Mouse (Mus musculus) embryonic facial prominence, embryonic 11.5 days (tissue): Measurements from ENCODE around the gene Abhd15. TPM values are rescaled to one million over a fixed set of nuclear protein-coding genes. Genes with fewer than 3 reads are reported as not detected.
A peak's percentile ranks its signal among the peaks of the same experiment; 100 is the strongest.

Source experiments
- ATAC-seq: fragments of 200-750 bp; cut with Nextera tagmentation; replicated peaks from 2 replicates; pipeline ENCODE4 v1.8.0; 2017; ENCODE audit warnings: low read depth; ENCODE audit not compliant: insufficient number of reproducible peaks, low FRiP score, low TSS enrichment
- DNase-seq: peaks from one replicate; pipeline ENCODE4 v3.0.0-alpha.2; 2015; ENCODE audit warnings: low spot score
- H3K27ac ChIP-seq: fragments of 300-500 bp; sonication (generic); replicated peaks from 2 replicates; pipeline ENCODE4 v1.5.1; 2014; ENCODE audit warnings: mild to moderate bottlenecking, low read depth, low read length, control low read depth
- H3K27me3 ChIP-seq: fragments of 300-500 bp; sonication (generic); 2 replicates; pipeline ENCODE4 v1.6.1; 2014; ENCODE audit warnings: mild to moderate bottlenecking, low read length, moderate library complexity, mixed read lengths; ENCODE audit not compliant: control insufficient read depth, insufficient read depth
- H3K36me3 ChIP-seq: fragments of 300-500 bp; sonication (generic); replicated peaks from 2 replicates; pipeline ENCODE4 v1.6.1; 2014; ENCODE audit warnings: low read depth, mild to moderate bottlenecking, low read length, moderate library complexity, mixed read lengths; ENCODE audit not compliant: control insufficient read depth, insufficient read depth
- H3K4me1 ChIP-seq: fragments of 300-500 bp; sonication (generic); 2 replicates; pipeline ENCODE4 v1.6.1; 2014; ENCODE audit warnings: low read length, mixed read lengths; ENCODE audit not compliant: control insufficient read depth, insufficient read depth
- H3K4me2 ChIP-seq: fragments of 300-500 bp; sonication (generic); 2 replicates; pipeline ENCODE4 v1.6.1; 2014; ENCODE audit warnings: low read depth, mild to moderate bottlenecking, control low read depth, low read length, moderate library complexity
- H3K4me3 ChIP-seq: fragments of 300-500 bp; sonication (generic); 2 replicates; pipeline ENCODE4 v1.5.1; 2014; ENCODE audit warnings: low read depth, low read length, control low read depth
- H3K9ac ChIP-seq: fragments of 300-500 bp; sonication (generic); replicated peaks from 2 replicates; pipeline ENCODE4 v1.6.1; 2014; ENCODE audit warnings: mild to moderate bottlenecking, control low read depth, low read length
- H3K9me3 ChIP-seq: fragments of 300-500 bp; sonication (generic); replicated peaks from 2 replicates; pipeline ENCODE4 v1.6.1; 2016; ENCODE audit warnings: mild to moderate bottlenecking, low read length, inconsistent platforms, mixed read lengths; ENCODE audit not compliant: control insufficient read depth
- WGBS: fragments of 180-500 bp; shearing (Covaris S2); extraction: QIAGEN DNeasy Blood & Tissue Kit; methylation state at CpG from one replicate; pipeline ENCODE4 v1.1.7; 2014; 5-methylcytosine and 5-hydroxymethylcytosine counted together
- polyA plus RNA-seq: library from polyadenylated mRNA; unstranded; fragments of >200 nt; fragmentation: Nextera tagmentation; extraction: Ambion mirVana; gene quantifications from 2 replicates; pipeline ENCODE4 v1.2.1, GENCODE M21; 2014

Abhd15 gene
- polyA plus RNA-seq, 1 experiment from 2014 or later: 1.9 TPM

DNA sequence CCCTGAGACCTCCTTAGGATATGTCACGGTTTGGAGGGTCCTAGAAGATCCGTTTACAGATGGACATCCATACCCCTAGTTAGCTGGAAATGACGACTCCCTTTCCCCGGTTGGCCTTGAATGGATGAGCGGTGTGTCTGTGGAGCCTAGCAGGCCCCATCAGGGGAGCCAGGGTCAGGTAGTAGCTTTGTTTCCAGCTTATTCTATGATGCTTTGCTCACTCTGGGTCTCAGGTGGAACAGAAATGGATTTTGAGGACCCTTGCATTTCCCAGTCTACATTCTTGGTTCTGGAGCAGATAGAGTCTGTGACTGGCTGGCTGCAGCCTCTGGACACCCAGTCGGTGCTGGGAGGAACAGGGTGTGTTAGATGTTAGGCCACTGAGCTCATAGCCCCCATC is 20.1 kb upstream of the Abhd15 start:
- H3K27me3 ChIP-seq: no peaks in the 10 kb centered on the region
- DNase-seq: no peak
- H3K4me2 ChIP-seq: peak overlapping the region; percentile 95; the same call in 1 of the 2 replicates
- peaks cover 8% of the 10 kb centered on the region for H3K4me1 ChIP-seq
- 0 out of 2 replicates have a peak overlapping the region, but pooled peaks have one; percentile 11 for H3K27ac ChIP-seq
- peaks cover 2% of the 10 kb centered on the region; the same call in 1 of the 2 replicates for H3K36me3 ChIP-seq
- no peak for ATAC-seq
- no peaks in the 10 kb centered on the region for H3K9me3 ChIP-seq
- peak overlapping the region; percentile 6; the same call in 1 of the 2 replicates for H3K4me3 ChIP-seq
- no peak overlapping the region for H3K9ac ChIP-seq
- WGBS: 75% methylated on average over 6 of the region's 6 CpGs

DNA sequence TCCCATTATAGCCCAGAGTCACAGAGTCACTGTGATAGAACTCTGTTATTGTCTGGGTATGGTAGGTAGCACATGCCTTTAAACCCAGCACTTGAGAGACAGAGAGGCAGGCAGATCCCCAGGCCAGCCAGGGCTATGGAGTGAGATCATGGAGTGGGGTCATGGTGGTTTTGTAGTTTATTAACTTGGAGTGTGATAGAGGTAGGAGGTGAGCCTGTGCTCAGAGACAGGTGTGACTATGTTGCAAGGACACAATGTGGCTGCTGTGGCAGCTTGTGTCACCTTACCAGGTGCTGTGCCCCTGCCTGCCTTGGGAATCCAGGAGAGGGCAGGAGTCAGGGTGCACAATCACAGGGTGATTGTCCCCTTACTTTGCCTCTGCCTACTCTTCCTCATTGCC is 19.4 kb upstream of the Abhd15 start:
- Histone ChIP-seq H3K4me3 (no peak overlapping the region), H3K4me1 (peaks cover 9% of the 10 kb centered on the region), H3K9me3 (no peaks in the 10 kb centered on the region), H3K27me3 (no peaks in the 10 kb centered on the region), H3K4me2 (no peak overlapping the region), H3K36me3 (peaks cover 3% of the 10 kb centered on the region; the same call in 1 of the 2 replicates), H3K27ac (no peak overlapping the region), H3K9ac (no peak overlapping the region)
- DNase-seq: no peak
- ATAC-seq: no peak

DNA sequence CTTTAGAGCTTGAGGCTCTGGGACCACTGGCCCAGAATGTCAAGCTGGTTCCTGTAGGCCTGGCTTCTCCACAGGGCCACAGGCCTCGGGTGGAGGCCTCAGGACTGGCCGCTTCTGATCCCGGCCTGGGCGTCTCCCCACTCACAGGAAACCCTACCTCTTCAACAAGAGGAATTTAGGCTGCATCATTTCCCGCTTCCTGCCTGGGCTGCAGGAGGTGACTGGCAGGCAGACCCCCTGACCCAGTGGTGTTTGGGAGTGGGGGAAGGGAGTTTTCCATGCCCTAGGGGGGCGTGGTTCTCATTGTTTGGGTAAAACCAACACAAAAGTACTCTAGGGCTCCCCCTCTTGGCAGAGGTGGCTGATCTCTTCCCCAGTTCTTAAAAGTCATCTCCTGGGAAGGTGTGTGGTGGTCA is 17.6 kb upstream of the Abhd15 start:
- ATAC-seq (no peak), DNase-seq (peak; percentile 90)
- Histone ChIP-seq H3K27me3 (no peaks in the 10 kb centered on the region), H3K27ac (peak overlapping the region; percentile 69), H3K4me1 (peaks cover 8% of the 10 kb centered on the region), H3K9ac (no peak overlapping the region), H3K4me3 (no peak overlapping the region), H3K36me3 (peaks cover 5% of the 10 kb centered on the region; the same call in 1 of the 2 replicates), H3K9me3 (no peaks in the 10 kb centered on the region), H3K4me2 (no peak overlapping the region; the same call in 1 of the 2 replicates)
- 11% methylated on average over 6 of the region's 6 CpGs for WGBS

DNA sequence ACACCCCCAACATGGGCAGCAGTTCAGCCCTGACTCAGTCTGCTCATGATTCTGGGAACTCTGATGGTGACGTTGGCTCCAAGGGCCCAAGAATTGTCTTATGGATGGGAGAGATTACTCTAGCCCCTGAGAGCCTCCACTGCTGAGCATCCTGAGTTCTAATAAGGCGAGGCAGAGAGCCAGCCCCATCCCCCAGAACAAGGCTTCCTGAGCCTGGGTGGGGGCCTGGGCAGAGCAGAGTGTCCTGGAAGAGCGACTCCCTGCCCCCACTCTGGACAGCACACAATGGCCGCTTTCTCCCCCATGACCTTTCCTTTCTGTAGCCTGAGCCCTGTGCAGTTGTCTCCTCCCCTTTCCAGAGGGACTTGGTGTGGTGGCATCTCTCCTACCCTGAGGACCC is 17.1 kb upstream of the Abhd15 start:
- Histone ChIP-seq H3K4me3 (no peak overlapping the region), H3K27ac (peak overlapping the region; percentile 59), H3K9me3 (no peaks in the 10 kb centered on the region), H3K4me1 (peaks cover 8% of the 10 kb centered on the region), H3K9ac (no peak overlapping the region; the same call in 1 of the 2 replicates), H3K4me2 (no peak overlapping the region; the same call in 1 of the 2 replicates), H3K27me3 (no peaks in the 10 kb centered on the region), H3K36me3 (peaks cover 6% of the 10 kb centered on the region)
- ATAC-seq (no peak), DNase-seq (no peak)
- 24% methylated on average over 4 of the region's 4 CpGs for WGBS

DNA sequence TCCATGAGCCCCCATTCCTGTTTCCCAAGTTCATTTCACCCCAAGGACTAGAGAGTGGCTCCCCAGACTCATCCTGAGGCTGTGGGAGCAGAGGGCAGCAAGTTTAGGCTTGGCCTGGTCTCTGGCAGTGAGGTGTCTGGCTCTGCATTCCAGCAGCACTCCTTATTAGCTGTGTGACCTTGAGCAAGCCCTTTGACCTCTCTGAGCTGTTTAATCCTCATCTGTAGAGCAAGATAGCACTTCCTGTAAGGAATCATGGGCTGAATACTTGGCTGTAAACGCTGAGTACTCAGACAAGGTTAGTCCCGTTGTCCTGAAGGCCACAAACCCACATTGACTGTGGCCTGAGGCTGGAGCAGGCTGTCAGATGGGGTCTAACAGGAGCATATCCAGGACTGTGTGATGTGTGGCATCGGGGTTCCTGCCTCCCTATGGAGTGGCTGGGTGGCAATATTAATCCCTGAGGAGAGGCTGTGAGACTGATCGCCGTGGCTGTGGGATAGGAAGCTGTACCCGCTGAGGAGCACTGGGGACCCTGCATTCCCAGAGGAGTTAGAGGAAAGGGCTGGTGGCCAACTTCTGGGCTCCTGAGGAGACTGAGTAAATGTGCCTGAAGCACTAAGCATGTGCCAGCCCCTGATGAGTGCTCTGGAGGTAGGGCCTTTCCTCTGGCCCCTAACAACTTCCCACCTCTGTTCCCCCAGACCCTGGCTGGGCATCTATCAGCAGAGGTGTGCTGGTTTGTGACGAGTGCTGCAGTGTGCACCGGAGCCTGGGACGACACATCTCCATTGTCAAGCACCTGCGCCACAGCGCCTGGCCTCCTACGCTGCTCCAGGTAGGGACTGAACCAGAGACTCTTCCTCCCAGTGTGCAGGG is 16.4 kb upstream of the Abhd15 start:
- no peak for ATAC-seq
- H3K4me1 ChIP-seq: peaks cover 8% of the 10 kb centered on the region
- H3K4me3 ChIP-seq: no peak overlapping the region
- peak overlapping the region; percentile 59 for H3K27ac ChIP-seq
- H3K9ac ChIP-seq: no peak overlapping the region; the same call in 1 of the 2 replicates
- peaks cover 11% of the 10 kb centered on the region for H3K36me3 ChIP-seq
- no peaks in the 10 kb centered on the region for H3K27me3 ChIP-seq
- no peaks in the 10 kb centered on the region for H3K9me3 ChIP-seq
- H3K4me2 ChIP-seq: no peak overlapping the region
- DNase-seq: no peak
- 57% methylated on average over 12 of the region's 12 CpGs for WGBS

DNA sequence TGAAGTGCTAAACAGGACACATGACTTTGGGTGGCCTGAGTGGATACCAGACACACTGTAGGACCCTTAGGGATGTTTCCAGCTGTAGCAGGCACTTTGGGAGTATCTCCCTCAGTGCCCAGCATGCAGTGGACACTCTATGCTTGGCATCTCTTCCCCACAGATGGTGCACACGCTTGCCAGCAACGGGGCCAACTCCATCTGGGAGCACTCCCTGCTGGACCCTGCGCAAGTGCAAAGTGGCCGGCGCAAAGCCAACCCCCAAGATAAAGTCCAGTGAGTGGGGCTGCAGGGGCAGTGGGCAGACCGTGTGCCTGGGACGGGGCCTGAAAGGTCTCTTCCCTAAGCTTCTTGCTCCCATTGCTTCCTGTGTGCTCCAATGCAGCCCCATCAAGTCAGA is 15.6 kb upstream of the Abhd15 start:
- Histone ChIP-seq H3K27me3 (no peaks in the 10 kb centered on the region), H3K9me3 (no peaks in the 10 kb centered on the region), H3K4me2 (no peak overlapping the region), H3K27ac (no peak overlapping the region), H3K4me1 (peaks cover 8% of the 10 kb centered on the region), H3K4me3 (no peak overlapping the region), H3K9ac (no peak overlapping the region), H3K36me3 (peaks cover 14% of the 10 kb centered on the region)
- ATAC-seq: no peak
- 92% methylated on average over 7 of the region's 7 CpGs for WGBS
- no peak for DNase-seq

DNA sequence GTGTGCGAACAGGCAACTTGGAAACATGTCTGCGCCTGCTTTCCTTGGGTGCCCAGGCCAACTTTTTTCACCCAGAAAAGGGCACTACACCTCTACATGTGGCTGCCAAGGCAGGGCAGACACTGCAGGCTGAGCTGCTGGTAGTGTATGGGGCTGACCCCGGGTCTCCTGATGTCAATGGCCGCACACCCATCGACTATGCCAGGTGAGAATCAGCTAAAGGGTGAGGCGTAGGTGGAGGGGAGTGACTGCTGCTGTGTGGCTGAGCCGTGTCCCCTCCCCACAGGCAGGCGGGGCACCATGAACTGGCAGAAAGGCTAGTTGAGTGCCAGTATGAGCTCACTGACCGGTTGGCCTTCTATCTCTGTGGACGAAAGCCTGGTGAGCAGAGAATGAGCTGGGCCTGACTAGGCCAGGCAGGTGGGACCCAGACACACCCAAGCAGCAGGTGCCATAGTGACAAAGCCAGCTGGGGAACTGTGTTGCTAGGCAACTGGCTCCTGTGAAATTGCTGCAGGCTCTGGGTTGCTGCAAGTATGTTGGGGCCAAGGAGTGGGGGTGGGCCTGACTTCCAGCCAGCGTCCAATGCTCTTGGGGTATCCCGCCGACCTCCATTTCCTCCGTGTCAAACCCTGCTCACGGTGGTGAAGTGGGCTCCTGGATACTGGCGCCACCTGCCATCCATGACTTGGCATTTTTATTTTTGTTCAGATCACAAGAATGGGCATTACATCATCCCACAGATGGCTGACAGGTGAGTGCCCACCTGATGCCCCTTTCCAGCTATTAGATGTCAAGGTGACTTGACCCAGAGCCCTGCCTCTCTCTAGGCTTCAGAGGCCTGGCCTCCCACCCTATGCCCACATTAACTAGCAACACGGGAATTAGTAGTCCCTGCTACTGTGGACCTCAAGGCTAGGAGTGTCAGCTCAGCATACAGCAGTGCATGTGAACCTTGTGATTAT is 14.3 kb upstream of the Abhd15 start:
- ATAC-seq (no peak), DNase-seq (no peak)
- 84% methylated on average over 17 of the region's 17 CpGs for WGBS
- Histone ChIP-seq H3K4me2 (no peak overlapping the region), H3K9ac (no peak overlapping the region), H3K4me1 (peaks cover 3% of the 10 kb centered on the region), H3K4me3 (no peak overlapping the region), H3K9me3 (no peaks in the 10 kb centered on the region), H3K36me3 (peaks cover 14% of the 10 kb centered on the region), H3K27me3 (no peaks in the 10 kb centered on the region), H3K27ac (no peak overlapping the region)
